Mouse (Mus musculus): ENCODE results near the gene Zc4h2. TPM values are rescaled to one million over a fixed set of nuclear protein-coding genes. Genes with fewer than 3 reads are reported as not detected.

Gene Zc4h2
- not detected in 2 replicates for polyA plus RNA-seq (2012)

GRCm38 (mm10) chrX:95657804-95658599 lies at the start of gene Zc4h2:
Zc4h2 (minus strand) TSS chrX:95658509.
- Histone ChIP-seq H3K4me1 (ENCODE audit: control insufficient read depth) (no peaks in the 10 kb centered on the region), H3K4me3 (replicated peaks) (peak within 1 kb of the TSS; percentile 65), H3K27me3 (ENCODE audit: control insufficient read depth) (no peaks in the 10 kb centered on the region), H3K9me3 (ENCODE audit: control insufficient read depth, low read length) (no peaks in the 10 kb centered on the region), H3K36me3 (ENCODE audit: control insufficient read depth) (no peaks in the 10 kb centered on the region)
- TF ChIP-seq GATA1 (IDR thresholded peaks at IDR 0.05; ENCODE audit: low read length) (no peak), TAL1 (IDR thresholded peaks at IDR 0.05; ENCODE audit: low read length) (no peak)

- Histone ChIP-seq H3K9me3 (ENCODE audit: control insufficient read depth, low read length) (no peaks in the 10 kb centered on the region), H3K36me3 (ENCODE audit: control insufficient read depth) (no peaks in the 10 kb centered on the region), H3K4me1 (ENCODE audit: control insufficient read depth) (no peaks in the 10 kb centered on the region), H3K27me3 (ENCODE audit: control insufficient read depth) (no peaks in the 10 kb centered on the region), H3K4me3 (replicated peaks) (no peak overlapping the region)
- no peak for TF ChIP-seq GATA1 (IDR thresholded peaks at IDR 0.05; ENCODE audit: low read length)
- no peak for TF ChIP-seq TAL1 (IDR thresholded peaks at IDR 0.05; ENCODE audit: low read length)
Observed at GRCm38 (mm10) chrX:95687119-95687518, 28.8 kb upstream of the Zc4h2 start.

GRCm38 (mm10) chrX:95682206-95682605 lies 23.9 kb upstream of the Zc4h2 start:
- Histone ChIP-seq H3K27me3 (ENCODE audit: control insufficient read depth) (no peaks in the 10 kb centered on the region), H3K4me3 (replicated peaks) (no peak overlapping the region), H3K4me1 (ENCODE audit: control insufficient read depth) (no peaks in the 10 kb centered on the region), H3K9me3 (ENCODE audit: control insufficient read depth, low read length) (no peaks in the 10 kb centered on the region), H3K36me3 (ENCODE audit: control insufficient read depth) (no peaks in the 10 kb centered on the region)
- TF ChIP-seq GATA1 (IDR thresholded peaks at IDR 0.05; ENCODE audit: low read length) (no peak), TAL1 (IDR thresholded peaks at IDR 0.05; ENCODE audit: low read length) (no peak)

GRCm38 (mm10) chrX:95658600-95659084 lies 333 bp upstream of the Zc4h2 start:
- Histone ChIP-seq H3K4me3 (replicated peaks) (peak overlapping the region; percentile 65), H3K36me3 (ENCODE audit: control insufficient read depth) (no peaks in the 10 kb centered on the region), H3K27me3 (ENCODE audit: control insufficient read depth) (no peaks in the 10 kb centered on the region), H3K9me3 (ENCODE audit: control insufficient read depth, low read length) (no peaks in the 10 kb centered on the region), H3K4me1 (ENCODE audit: control insufficient read depth) (no peaks in the 10 kb centered on the region)
- TF ChIP-seq GATA1 (IDR thresholded peaks at IDR 0.05; ENCODE audit: low read length): no peak
- no peak for TF ChIP-seq TAL1 (IDR thresholded peaks at IDR 0.05; ENCODE audit: low read length)

- H3K36me3 ChIP-seq (ENCODE audit: control insufficient read depth): no peaks in the 10 kb centered on the region
- H3K9me3 ChIP-seq (ENCODE audit: control insufficient read depth, low read length): no peaks in the 10 kb centered on the region
- no peaks in the 10 kb centered on the region for H3K4me1 ChIP-seq (ENCODE audit: control insufficient read depth)
- H3K27me3 ChIP-seq (ENCODE audit: control insufficient read depth): no peaks in the 10 kb centered on the region
- TF ChIP-seq TAL1 (IDR thresholded peaks at IDR 0.05; ENCODE audit: low read length): no peak
- no peak for TF ChIP-seq GATA1 (IDR thresholded peaks at IDR 0.05; ENCODE audit: low read length)
- H3K4me3 ChIP-seq (replicated peaks): no peak overlapping the region
Observed at GRCm38 (mm10) chrX:95600609-95601008, 57.7 kb downstream of the Zc4h2 start.

Other genes with a start within 250 kb of the Zc4h2 start
- gene Amer1, start 213.6 kb downstream of the Zc4h2 start, polyA plus RNA-seq (2012): under 0.01 and 0.01 TPM in 2 replicates
- gene Asb12, start 100.5 kb downstream of the Zc4h2 start, polyA plus RNA-seq (2012): not detected in 2 replicates
- not detected in 2 replicates for gene Pfn5, start 100.4 kb downstream of the Zc4h2 start, polyA plus RNA-seq (2012)
- gene Zc3h12b, start 53.2 kb upstream of the Zc4h2 start, polyA plus RNA-seq (2012): not detected in 2 replicates